Mouse (Mus musculus): ENCODE data around the gene Olfr284.

- TF ChIP-seq ZKSCAN1 (IDR thresholded peaks at IDR 0.05; ENCODE audit: borderline replicate concordance, low read depth, low read length) (no peak), EP300 (IDR thresholded peaks at IDR 0.05; ENCODE audit: low read length) (no peak), MYC (IDR thresholded peaks at IDR 0.05; ENCODE audit: low read depth, low read length) (peak; percentile 41; the same call in 1 of the 2 replicates), CTCF (conservative IDR thresholded peaks at IDR 0.05 in 1 of 2, IDR thresholded peaks at IDR 0.05 in 1 of 2; ENCODE audit: low read depth in 2 of 2, low read length in 2 of 2) (peak; percentile 89 to 96), HCFC1 (IDR thresholded peaks at IDR 0.05; ENCODE audit: low read depth, low read length) (no peak)
Measured at GRCm38 (mm10) chr15:98389796-98390195, 49.0 kb upstream of the Olfr284 start.

Data from CH12.LX (cell line).